Mouse (Mus musculus): ENCODE data around the gene Mctp1. TPM values are rescaled to one million over a fixed set of nuclear protein-coding genes. Genes with fewer than 3 reads are reported as not detected.
"Not testable (repeated sequence)": the region's sequence is repeated elsewhere in the genome, so short reads cannot be mapped to it uniquely, and the experiment has no call there.

Mctp1 gene
- polyA plus RNA-seq, 1 experiment from 2014 or later: 0.20 TPM

GRCm38 (mm10) chr13:76564061-76564460 lies 179.7 kb downstream of the Mctp1 start:
- Histone ChIP-seq H3K27me3 (ENCODE audit: control insufficient read depth, insufficient read depth, low read length) (no peaks in the 10 kb centered on the region), H3K4me1 (ENCODE audit: control insufficient read depth, insufficient read depth, low read length) (no peaks in the 10 kb centered on the region), H3K36me3 (ENCODE audit: control insufficient read depth, insufficient read depth, low read length) (no peaks in the 10 kb centered on the region), H3K4me2 (ENCODE audit: low read depth, severe bottlenecking) (no peak overlapping the region), H3K4me3 (ENCODE audit: low read depth, low read length) (no peak overlapping the region), H3K27ac (replicated peaks; ENCODE audit: low read depth, low read length) (no peak overlapping the region), H3K9me3 (ENCODE audit: control insufficient read depth, low read length) (no peaks in the 10 kb centered on the region), H3K9ac (ENCODE audit: low read length) (no peak overlapping the region)
- ATAC-seq (ENCODE audit: insufficient number of reproducible peaks, low FRiP score, low TSS enrichment, low read depth) (no peak), DNase-seq (ENCODE audit: low spot score) (no peak)

- Histone ChIP-seq H3K4me2 (ENCODE audit: low read depth, severe bottlenecking) (no peak overlapping the region), H3K9ac (ENCODE audit: low read length) (no peak overlapping the region), H3K9me3 (ENCODE audit: control insufficient read depth, low read length) (no peaks in the 10 kb centered on the region), H3K27me3 (ENCODE audit: control insufficient read depth, insufficient read depth, low read length) (no peaks in the 10 kb centered on the region), H3K27ac (replicated peaks; ENCODE audit: low read depth, low read length) (no peak overlapping the region), H3K4me1 (ENCODE audit: control insufficient read depth, insufficient read depth, low read length) (no peaks in the 10 kb centered on the region), H3K36me3 (ENCODE audit: control insufficient read depth, insufficient read depth, low read length) (no peaks in the 10 kb centered on the region), H3K4me3 (ENCODE audit: low read depth, low read length) (no peak overlapping the region)
- WGBS: 90% methylated on average over 3 of the region's 3 CpGs
- ATAC-seq (ENCODE audit: insufficient number of reproducible peaks, low FRiP score, low TSS enrichment, low read depth): no peak
- no peak for DNase-seq (ENCODE audit: low spot score)
Measured at GRCm38 (mm10) chr13:76566024-76566423, 181.7 kb downstream of the Mctp1 start.

- WGBS: 90% methylated on average over 4 of the region's 4 CpGs
- ATAC-seq (ENCODE audit: insufficient number of reproducible peaks, low FRiP score, low TSS enrichment, low read depth) (no peak), DNase-seq (ENCODE audit: low spot score) (no peak)
Measured at GRCm38 (mm10) chr13:76567448-76567847, 183.1 kb downstream of the Mctp1 start.

GRCm38 (mm10) chr13:76568569-76569211 lies 184.4 kb downstream of the Mctp1 start:
- WGBS: 84% methylated on average over 2 of the region's 2 CpGs
- no peak for ATAC-seq (ENCODE audit: insufficient number of reproducible peaks, low FRiP score, low TSS enrichment, low read depth)

More at GRCm38 (mm10) chr13:76567448-76567847, 183.1 kb downstream of the Mctp1 start:
- no peaks in the 10 kb centered on the region for H3K36me3 ChIP-seq (ENCODE audit: control insufficient read depth, insufficient read depth, low read length)
- H3K4me1 ChIP-seq (ENCODE audit: control insufficient read depth, insufficient read depth, low read length): no peaks in the 10 kb centered on the region
- H3K27ac ChIP-seq (replicated peaks; ENCODE audit: low read depth, low read length): no peak overlapping the region
- H3K9me3 ChIP-seq (ENCODE audit: control insufficient read depth, low read length): no peaks in the 10 kb centered on the region
- H3K27me3 ChIP-seq (ENCODE audit: control insufficient read depth, insufficient read depth, low read length): no peaks in the 10 kb centered on the region
- no peak overlapping the region for H3K4me2 ChIP-seq (ENCODE audit: low read depth, severe bottlenecking)
- no peak overlapping the region for H3K4me3 ChIP-seq (ENCODE audit: low read depth, low read length)
- no peak overlapping the region for H3K9ac ChIP-seq (ENCODE audit: low read length)

GRCm38 (mm10) chr13:76579414-76579813 lies 195.1 kb downstream of the Mctp1 start:
- DNase-seq (ENCODE audit: low spot score) (no peak), ATAC-seq (ENCODE audit: insufficient number of reproducible peaks, low FRiP score, low TSS enrichment, low read depth) (no peak)
- Histone ChIP-seq H3K4me1 (ENCODE audit: control insufficient read depth, insufficient read depth, low read length) (no peaks in the 10 kb centered on the region), H3K36me3 (ENCODE audit: control insufficient read depth, insufficient read depth, low read length) (no peaks in the 10 kb centered on the region), H3K4me2 (ENCODE audit: low read depth, severe bottlenecking) (no peak overlapping the region), H3K9me3 (ENCODE audit: control insufficient read depth, low read length) (no peaks in the 10 kb centered on the region), H3K4me3 (ENCODE audit: low read depth, low read length) (no peak overlapping the region), H3K9ac (ENCODE audit: low read length) (no peak overlapping the region), H3K27ac (replicated peaks; ENCODE audit: low read depth, low read length) (no peak overlapping the region), H3K27me3 (ENCODE audit: control insufficient read depth, insufficient read depth, low read length) (no peaks in the 10 kb centered on the region)
- WGBS: 47% methylated on average over 5 of the region's 5 CpGs

More at GRCm38 (mm10) chr13:76568569-76569211, 184.4 kb downstream of the Mctp1 start:
- Histone ChIP-seq H3K4me3 (ENCODE audit: low read depth, low read length) (no peak overlapping the region), H3K27ac (replicated peaks; ENCODE audit: low read depth, low read length) (no peak overlapping the region), H3K4me2 (ENCODE audit: low read depth, severe bottlenecking) (no peak overlapping the region), H3K27me3 (ENCODE audit: control insufficient read depth, insufficient read depth, low read length) (no peaks in the 10 kb centered on the region), H3K9ac (ENCODE audit: low read length) (no peak overlapping the region), H3K36me3 (ENCODE audit: control insufficient read depth, insufficient read depth, low read length) (no peaks in the 10 kb centered on the region), H3K9me3 (ENCODE audit: control insufficient read depth, low read length) (no peaks in the 10 kb centered on the region), H3K4me1 (ENCODE audit: control insufficient read depth, insufficient read depth, low read length) (no peaks in the 10 kb centered on the region)
- no peak for DNase-seq (ENCODE audit: low spot score)

- Histone ChIP-seq H3K4me1 (ENCODE audit: control insufficient read depth, insufficient read depth, low read length) (no peaks in the 10 kb centered on the region), H3K27me3 (ENCODE audit: control insufficient read depth, insufficient read depth, low read length) (no peaks in the 10 kb centered on the region), H3K4me3 (ENCODE audit: low read depth, low read length) (no peak overlapping the region), H3K27ac (replicated peaks; ENCODE audit: low read depth, low read length) (no peak overlapping the region), H3K36me3 (ENCODE audit: control insufficient read depth, insufficient read depth, low read length) (no peaks in the 10 kb centered on the region), H3K9ac (ENCODE audit: low read length) (no peak overlapping the region), H3K9me3 (ENCODE audit: control insufficient read depth, low read length) (no peaks in the 10 kb centered on the region), H3K4me2 (ENCODE audit: low read depth, severe bottlenecking) (no peak overlapping the region)
- no peak for ATAC-seq (ENCODE audit: insufficient number of reproducible peaks, low FRiP score, low TSS enrichment, low read depth)
- WGBS: 83% methylated on average over 3 of the region's 3 CpGs
- no peak for DNase-seq (ENCODE audit: low spot score)
Measured at GRCm38 (mm10) chr13:76585447-76585846, 201.1 kb downstream of the Mctp1 start.

- H3K36me3 ChIP-seq (ENCODE audit: control insufficient read depth, insufficient read depth, low read length); H3K27ac ChIP-seq (replicated peaks; ENCODE audit: low read depth, low read length): not testable (repeated sequence)
Measured at GRCm38 (mm10) chr13:76590709-76591108, 206.4 kb downstream of the Mctp1 start.

GRCm38 (mm10) chr13:76591189-76591588 lies 206.9 kb downstream of the Mctp1 start:
- Histone ChIP-seq H3K27ac (replicated peaks; ENCODE audit: low read depth, low read length) (no peak overlapping the region), H3K27me3 (ENCODE audit: control insufficient read depth, insufficient read depth, low read length) (no peaks in the 10 kb centered on the region), H3K4me2 (ENCODE audit: low read depth, severe bottlenecking) (no peak overlapping the region), H3K9ac (ENCODE audit: low read length) (no peak overlapping the region), H3K9me3 (ENCODE audit: control insufficient read depth, low read length) (no peaks in the 10 kb centered on the region), H3K4me3 (ENCODE audit: low read depth, low read length) (no peak overlapping the region), H3K36me3 (ENCODE audit: control insufficient read depth, insufficient read depth, low read length) (no peaks in the 10 kb centered on the region), H3K4me1 (ENCODE audit: control insufficient read depth, insufficient read depth, low read length) (no peaks in the 10 kb centered on the region)
- ATAC-seq (ENCODE audit: insufficient number of reproducible peaks, low FRiP score, low TSS enrichment, low read depth) (no peak), DNase-seq (ENCODE audit: low spot score) (no peak)

More at GRCm38 (mm10) chr13:76590709-76591108, 206.4 kb downstream of the Mctp1 start:
- ATAC-seq (ENCODE audit: insufficient number of reproducible peaks, low FRiP score, low TSS enrichment, low read depth); H3K4me2 ChIP-seq (ENCODE audit: low read depth, severe bottlenecking); H3K27me3 ChIP-seq (ENCODE audit: control insufficient read depth, insufficient read depth, low read length); H3K4me1 ChIP-seq (ENCODE audit: control insufficient read depth, insufficient read depth, low read length); H3K4me3 ChIP-seq (ENCODE audit: low read depth, low read length); DNase-seq (ENCODE audit: low spot score); H3K9ac ChIP-seq (ENCODE audit: low read length); H3K9me3 ChIP-seq (ENCODE audit: control insufficient read depth, low read length): not testable (repeated sequence)
- WGBS: 86% methylated on average over 11 of the region's 11 CpGs

- Histone ChIP-seq H3K4me2 (ENCODE audit: low read depth, severe bottlenecking) (no peak overlapping the region), H3K36me3 (ENCODE audit: control insufficient read depth, insufficient read depth, low read length) (no peaks in the 10 kb centered on the region), H3K9me3 (ENCODE audit: control insufficient read depth, low read length) (no peaks in the 10 kb centered on the region), H3K9ac (ENCODE audit: low read length) (no peak overlapping the region), H3K4me1 (ENCODE audit: control insufficient read depth, insufficient read depth, low read length) (no peaks in the 10 kb centered on the region), H3K4me3 (ENCODE audit: low read depth, low read length) (no peak overlapping the region), H3K27me3 (ENCODE audit: control insufficient read depth, insufficient read depth, low read length) (no peaks in the 10 kb centered on the region), H3K27ac (replicated peaks; ENCODE audit: low read depth, low read length) (no peak overlapping the region)
- DNase-seq (ENCODE audit: low spot score): no peak
- ATAC-seq (ENCODE audit: insufficient number of reproducible peaks, low FRiP score, low TSS enrichment, low read depth): no peak
- WGBS: 19% methylated on average over 1 of the region's 1 CpGs
Measured at GRCm38 (mm10) chr13:76591692-76592091, 207.4 kb downstream of the Mctp1 start.
